Mouse (Mus musculus): ENCODE measurements around the gene Btnl9. TPM values are rescaled to one million over a fixed set of nuclear protein-coding genes. Genes with fewer than 3 reads are reported as not detected.
"Not testable (repeated sequence)": the region's sequence is repeated elsewhere in the genome, so short reads cannot be mapped to it uniquely, and the experiment has no call there.

The Btnl9 gene
- polyA plus RNA-seq, 1 experiment from 2014 or later, result not detected

- H3K4me3 ChIP-seq (ENCODE audit: low read depth, low read length), result no peak overlapping the region
- 8% methylated on average over 7 of the region's 7 CpGs for WGBS
These were observed 2.8 kb upstream of the Btnl9 start for GRCm38 (mm10) chr11:49189737-49190136.

GRCm38 (mm10) chr11:49187701-49188100 is 742 bp upstream of the Btnl9 start:
- ATAC-seq (no peak), DNase-seq (ENCODE audit: low spot score) (no peak)
- H3K4me1 ChIP-seq (ENCODE audit: control insufficient read depth, insufficient read depth, low read length), result no peaks in the 10 kb centered on the region
- no peak overlapping the region for H3K9ac ChIP-seq (ENCODE audit: low read length)
- no peak overlapping the region for H3K4me2 ChIP-seq (ENCODE audit: low read length)
- no peaks in the 10 kb centered on the region for H3K9me3 ChIP-seq (replicated peaks; ENCODE audit: control insufficient read depth, low read length)
- H3K27me3 ChIP-seq (replicated peaks; ENCODE audit: control insufficient read depth, insufficient read depth, low read length), result no peaks in the 10 kb centered on the region
- no peaks in the 10 kb centered on the region for H3K36me3 ChIP-seq (ENCODE audit: control insufficient read depth, insufficient read depth, low read length)
- 78% methylated on average over 10 of the region's 10 CpGs for WGBS
- H3K4me3 ChIP-seq (ENCODE audit: low read depth, low read length), result no peak overlapping the region
- H3K27ac ChIP-seq (ENCODE audit: low read depth, low read length), result no peak overlapping the region

More at GRCm38 (mm10) chr11:49189737-49190136, 2.8 kb upstream of the Btnl9 start:
- DNase-seq (ENCODE audit: low spot score) (peak; percentile 70), ATAC-seq (peak; percentile 40; the same call in 1 of the 2 replicates)
- Histone ChIP-seq H3K27me3 (replicated peaks; ENCODE audit: control insufficient read depth, insufficient read depth, low read length) (no peaks in the 10 kb centered on the region), H3K27ac (ENCODE audit: low read depth, low read length) (no peak overlapping the region), H3K4me2 (ENCODE audit: low read length) (no peak overlapping the region), H3K36me3 (ENCODE audit: control insufficient read depth, insufficient read depth, low read length) (no peaks in the 10 kb centered on the region), H3K9ac (ENCODE audit: low read length) (no peak overlapping the region), H3K4me1 (ENCODE audit: control insufficient read depth, insufficient read depth, low read length) (no peaks in the 10 kb centered on the region), H3K9me3 (replicated peaks; ENCODE audit: control insufficient read depth, low read length) (no peaks in the 10 kb centered on the region)

- ATAC-seq (no peak), DNase-seq (ENCODE audit: low spot score) (no peak)
- WGBS, result 87% methylated on average over 6 of the region's 6 CpGs
- Histone ChIP-seq H3K4me1 (ENCODE audit: control insufficient read depth, insufficient read depth, low read length) (no peaks in the 10 kb centered on the region), H3K9ac (ENCODE audit: low read length) (no peak overlapping the region), H3K4me2 (ENCODE audit: low read length) (no peak overlapping the region), H3K4me3 (ENCODE audit: low read depth, low read length) (no peak overlapping the region), H3K27me3 (replicated peaks; ENCODE audit: control insufficient read depth, insufficient read depth, low read length) (no peaks in the 10 kb centered on the region), H3K9me3 (replicated peaks; ENCODE audit: control insufficient read depth, low read length) (no peaks in the 10 kb centered on the region), H3K36me3 (ENCODE audit: control insufficient read depth, insufficient read depth, low read length) (no peaks in the 10 kb centered on the region), H3K27ac (ENCODE audit: low read depth, low read length) (no peak overlapping the region)
These were observed 507 bp downstream of the Btnl9 start for GRCm38 (mm10) chr11:49186452-49186851.

DNA sequence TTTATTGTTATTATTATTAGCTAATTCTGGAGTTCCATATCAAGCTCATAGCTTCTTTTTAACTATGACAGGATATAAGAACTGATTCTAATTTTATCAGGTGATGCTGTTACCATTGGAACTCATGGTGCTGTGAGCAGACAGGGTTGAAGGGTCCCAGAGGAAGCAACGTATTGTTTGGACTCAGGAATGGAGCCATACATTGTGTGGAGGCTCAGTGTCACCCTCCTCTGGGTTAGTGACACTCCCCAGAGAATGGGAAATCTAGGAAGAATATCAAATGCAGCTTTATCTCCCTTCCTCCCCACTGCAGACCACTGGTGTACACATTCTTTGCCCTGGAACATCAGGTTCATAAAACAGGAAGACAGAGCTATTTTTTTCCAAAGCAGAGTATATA is 3.8 kb downstream of the Btnl9 start:
- Histone ChIP-seq H3K9me3 (replicated peaks; ENCODE audit: control insufficient read depth, low read length) (no peaks in the 10 kb centered on the region), H3K4me2 (ENCODE audit: low read length) (no peak overlapping the region), H3K4me1 (ENCODE audit: control insufficient read depth, insufficient read depth, low read length) (no peaks in the 10 kb centered on the region), H3K9ac (ENCODE audit: low read length) (no peak overlapping the region), H3K36me3 (ENCODE audit: control insufficient read depth, insufficient read depth, low read length) (no peaks in the 10 kb centered on the region), H3K27me3 (replicated peaks; ENCODE audit: control insufficient read depth, insufficient read depth, low read length) (no peaks in the 10 kb centered on the region), H3K4me3 (ENCODE audit: low read depth, low read length) (no peak overlapping the region), H3K27ac (ENCODE audit: low read depth, low read length) (no peak overlapping the region)
- ATAC-seq, result no peak
- 67% methylated on average over 1 of the region's 1 CpGs for WGBS
- DNase-seq (ENCODE audit: low spot score), result no peak

GRCm38 (mm10) chr11:49176047-49176779 is 10.7 kb downstream of the Btnl9 start:
- H3K27me3 ChIP-seq (replicated peaks; ENCODE audit: control insufficient read depth, insufficient read depth, low read length); H3K4me3 ChIP-seq (ENCODE audit: low read depth, low read length); ATAC-seq; H3K27ac ChIP-seq (ENCODE audit: low read depth, low read length); H3K36me3 ChIP-seq (ENCODE audit: control insufficient read depth, insufficient read depth, low read length); H3K9ac ChIP-seq (ENCODE audit: low read length); H3K9me3 ChIP-seq (replicated peaks; ENCODE audit: control insufficient read depth, low read length); DNase-seq (ENCODE audit: low spot score); H3K4me1 ChIP-seq (ENCODE audit: control insufficient read depth, insufficient read depth, low read length); H3K4me2 ChIP-seq (ENCODE audit: low read length): not testable (repeated sequence)
- WGBS, result 85% methylated on average over 4 of the region's 4 CpGs

DNA sequence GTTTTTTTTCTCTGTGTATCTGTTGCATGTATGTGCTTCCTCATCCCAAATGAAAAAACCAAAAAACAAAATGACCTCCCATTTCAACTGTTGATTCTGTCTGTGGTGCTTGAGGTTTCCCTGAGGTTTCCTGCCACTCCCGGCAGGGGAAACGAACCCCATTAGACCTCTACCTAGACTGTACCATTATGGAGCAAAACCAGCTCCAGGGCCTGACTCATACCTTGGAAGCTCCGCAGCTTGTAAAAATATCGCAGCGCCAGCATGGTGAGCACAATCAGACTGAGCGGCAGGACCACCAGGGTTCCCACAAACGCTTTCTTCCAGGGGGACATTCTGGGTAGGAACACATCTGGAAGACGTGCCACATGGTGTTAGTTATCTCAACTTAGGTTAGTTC is 11.6 kb downstream of the Btnl9 start:
- Histone ChIP-seq H3K4me2 (ENCODE audit: low read length) (no peak overlapping the region), H3K9me3 (replicated peaks; ENCODE audit: control insufficient read depth, low read length) (no peaks in the 10 kb centered on the region), H3K27me3 (replicated peaks; ENCODE audit: control insufficient read depth, insufficient read depth, low read length) (no peaks in the 10 kb centered on the region), H3K4me1 (ENCODE audit: control insufficient read depth, insufficient read depth, low read length) (no peaks in the 10 kb centered on the region), H3K36me3 (ENCODE audit: control insufficient read depth, insufficient read depth, low read length) (no peaks in the 10 kb centered on the region), H3K27ac (ENCODE audit: low read depth, low read length) (no peak overlapping the region), H3K9ac (ENCODE audit: low read length) (no peak overlapping the region), H3K4me3 (ENCODE audit: low read depth, low read length) (no peak overlapping the region)
- ATAC-seq (no peak), DNase-seq (ENCODE audit: low spot score) (no peak)
- WGBS, result 90% methylated on average over 8 of the region's 8 CpGs

- no peaks in the 10 kb centered on the region for H3K4me1 ChIP-seq (ENCODE audit: control insufficient read depth, insufficient read depth, low read length)
- no peak overlapping the region for H3K4me3 ChIP-seq (ENCODE audit: low read depth, low read length)
- WGBS, result 96% methylated on average over 4 of the region's 4 CpGs
- peaks cover 8% of the 10 kb centered on the region; the same call in 1 of the 2 replicates for H3K27me3 ChIP-seq (replicated peaks; ENCODE audit: control insufficient read depth, insufficient read depth, low read length)
- ATAC-seq (no peak), DNase-seq (ENCODE audit: low spot score) (no peak)
- no peak overlapping the region for H3K9ac ChIP-seq (ENCODE audit: low read length)
- H3K9me3 ChIP-seq (replicated peaks; ENCODE audit: control insufficient read depth, low read length), result 0 out of 2 replicates have a peak, but pooled peaks cover 3% of the 10 kb centered on the region
- H3K27ac ChIP-seq (ENCODE audit: low read depth, low read length), result no peak overlapping the region
- H3K4me2 ChIP-seq (ENCODE audit: low read length), result no peak overlapping the region
- no peaks in the 10 kb centered on the region for H3K36me3 ChIP-seq (ENCODE audit: control insufficient read depth, insufficient read depth, low read length)
These were observed 16.4 kb downstream of the Btnl9 start for GRCm38 (mm10) chr11:49170576-49170975.

DNA sequence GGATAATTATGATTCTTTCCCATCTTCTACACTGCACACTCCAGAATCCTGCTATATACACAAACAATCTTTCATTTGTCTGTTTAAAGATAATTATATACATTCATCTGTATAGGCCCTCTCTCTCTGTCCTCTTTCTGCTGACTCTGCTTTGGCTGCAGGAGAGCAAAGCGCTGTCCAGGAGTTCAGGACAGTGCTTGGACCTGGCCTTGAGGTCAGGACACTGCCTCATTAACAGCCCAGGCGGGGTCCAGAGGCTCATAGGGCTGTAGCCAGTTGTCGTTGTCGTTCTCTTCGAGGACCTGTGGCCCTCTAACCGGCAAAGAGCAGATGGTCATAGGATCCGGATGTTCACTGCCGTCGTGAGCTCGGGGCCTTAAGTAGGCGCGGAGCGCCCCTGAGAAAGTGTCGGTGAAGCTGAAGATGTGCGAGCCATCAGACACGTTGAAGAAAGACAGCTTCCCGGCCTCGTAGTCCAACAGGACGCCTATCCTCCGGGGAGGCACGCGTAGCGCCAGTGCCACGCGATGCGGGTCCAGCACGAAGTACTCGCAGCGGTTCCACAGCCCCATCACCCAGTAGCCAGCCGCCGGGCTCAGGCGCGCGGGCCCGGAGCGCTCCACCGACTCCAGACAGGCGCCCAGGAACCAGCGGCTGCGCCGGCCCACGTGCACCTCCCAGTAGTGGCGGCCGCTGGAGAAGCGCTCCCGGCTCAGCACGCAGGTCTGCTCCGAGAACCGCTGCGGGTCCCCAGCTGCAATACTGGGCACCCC is 17.9 kb downstream of the Btnl9 start:
- ATAC-seq (peak; percentile 66), DNase-seq (ENCODE audit: low spot score) (peak; percentile 30)
- WGBS, result 7% methylated on average over 50 of the region's 50 CpGs
- Histone ChIP-seq H3K9me3 (replicated peaks; ENCODE audit: control insufficient read depth, low read length) (0 out of 2 replicates have a peak, but pooled peaks cover 3% of the 10 kb centered on the region), H3K27me3 (replicated peaks; ENCODE audit: control insufficient read depth, insufficient read depth, low read length) (peaks cover 8% of the 10 kb centered on the region; the same call in 1 of the 2 replicates), H3K4me1 (ENCODE audit: control insufficient read depth, insufficient read depth, low read length) (no peaks in the 10 kb centered on the region), H3K4me3 (ENCODE audit: low read depth, low read length) (peak overlapping the region; percentile 31), H3K27ac (ENCODE audit: low read depth, low read length) (no peak overlapping the region), H3K4me2 (ENCODE audit: low read length) (peak overlapping the region; percentile 64), H3K36me3 (ENCODE audit: control insufficient read depth, insufficient read depth, low read length) (no peaks in the 10 kb centered on the region), H3K9ac (ENCODE audit: low read length) (peak overlapping the region; percentile 53)
